Mouse (Mus musculus) lung, embryonic 16.5 days (tissue): ENCODE results near the gene Omg. TPM values are rescaled to one million over a fixed set of nuclear protein-coding genes. Genes with fewer than 3 reads are reported as not detected.

Source experiments
- ATAC-seq: fragments of 200-750 bp; cut with Nextera tagmentation; 2 replicates; pipeline ENCODE4 v1.8.0; 2017; ENCODE audit warnings: low read depth, mild to moderate bottlenecking, moderate library complexity
- H3K27ac ChIP-seq: fragments of 300-500 bp; sonication (generic); 2 replicates; pipeline ENCODE4 v1.5.1; 2014; ENCODE audit warnings: mild to moderate bottlenecking, control low read depth, low read length
- H3K27me3 ChIP-seq: fragments of 300-500 bp; sonication (generic); 2 replicates; pipeline ENCODE4 v1.6.1; 2014; ENCODE audit warnings: low read depth, low read length, mixed read lengths; ENCODE audit not compliant: control insufficient read depth, insufficient read depth
- H3K36me3 ChIP-seq: fragments of 300-500 bp; sonication (generic); 2 replicates; pipeline ENCODE4 v1.6.1; 2014; ENCODE audit warnings: low read length; ENCODE audit not compliant: control insufficient read depth, insufficient read depth
- H3K4me1 ChIP-seq: fragments of 300-500 bp; sonication (generic); replicated peaks from 2 replicates; pipeline ENCODE4 v1.6.1; 2014; ENCODE audit warnings: low read length, mixed read lengths; ENCODE audit not compliant: control insufficient read depth, insufficient read depth
- H3K4me2 ChIP-seq: fragments of 300-500 bp; sonication (generic); 2 replicates; pipeline ENCODE4 v1.6.1; 2014; ENCODE audit warnings: low read depth, low read length, control low read depth
- H3K4me3 ChIP-seq: fragments of 300-500 bp; sonication (generic); 2 replicates; pipeline ENCODE4 v1.5.1; 2014; ENCODE audit warnings: mild to moderate bottlenecking, low read length, control low read depth
- H3K9ac ChIP-seq: fragments of 300-500 bp; sonication (generic); 2 replicates; pipeline ENCODE4 v1.6.1; 2014; ENCODE audit warnings: low read length, control low read depth
- H3K9me3 ChIP-seq: fragments of 300-500 bp; sonication (generic); 2 replicates; pipeline ENCODE4 v1.6.1; 2016; ENCODE audit warnings: low read length; ENCODE audit not compliant: control insufficient read depth
- WGBS: fragments of 180-500 bp; shearing (Covaris S2); extraction: QIAGEN DNeasy Blood & Tissue Kit; methylation state at CpG from one replicate; pipeline ENCODE4 v1.1.7; 2014; 5-methylcytosine and 5-hydroxymethylcytosine counted together
- polyA plus RNA-seq: library from polyadenylated mRNA; unstranded; fragments of >200 nt; fragmentation: Nextera tagmentation; extraction: Ambion mirVana; gene quantifications from 2 replicates; pipeline ENCODE4 v1.2.1, GENCODE M21; 2015

Omg gene
- polyA plus RNA-seq, 1 experiment from 2014 or later, result 0.18 TPM

DNA sequence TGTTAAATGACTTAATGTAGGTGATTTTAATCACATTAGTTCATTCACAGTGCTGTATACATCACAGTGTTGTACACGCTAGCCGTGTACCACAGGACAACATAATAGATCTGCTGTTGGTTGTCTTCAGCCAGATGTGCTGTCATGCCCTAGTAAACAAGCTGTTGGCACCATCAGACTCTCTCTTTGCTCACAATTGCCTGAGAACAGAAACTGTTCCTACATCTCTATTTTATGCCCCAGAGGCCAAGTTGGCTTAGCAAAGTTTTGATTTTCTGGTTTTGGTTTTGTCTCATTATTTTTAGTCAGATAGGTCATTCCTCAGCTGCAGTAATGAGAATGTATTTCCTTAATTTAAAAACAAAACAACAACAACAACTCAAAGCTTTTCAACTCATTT, 25.9 kb upstream of the Omg start:
- Histone ChIP-seq H3K4me1 (peaks cover 8% of the 10 kb centered on the region), H3K36me3 (no peaks in the 10 kb centered on the region), H3K4me2 (no peak overlapping the region), H3K4me3 (no peak overlapping the region), H3K27ac (no peak overlapping the region), H3K27me3 (no peaks in the 10 kb centered on the region), H3K9ac (no peak overlapping the region), H3K9me3 (no peaks in the 10 kb centered on the region)
- WGBS, result 74% methylated on average over 2 of the region's 2 CpGs
- no peak for ATAC-seq

DNA sequence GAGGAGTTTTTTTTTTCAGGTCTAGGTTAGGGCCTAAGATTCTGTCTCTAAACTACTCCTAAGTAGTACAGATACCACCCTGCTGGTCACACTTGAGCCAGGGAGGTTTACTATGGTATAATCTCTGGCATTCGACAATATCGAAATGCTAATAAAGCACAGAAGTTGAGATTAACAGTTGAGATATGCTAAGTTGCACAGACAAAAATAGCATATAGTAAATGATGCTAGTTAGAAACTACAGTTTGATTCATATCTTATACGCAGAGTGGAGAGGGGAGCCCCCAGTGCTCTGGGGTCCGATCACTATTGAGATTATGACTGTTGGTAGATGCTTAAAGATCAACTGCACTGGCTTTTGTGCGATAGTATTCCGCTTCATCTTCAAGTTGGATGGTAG, 25.3 kb upstream of the Omg start:
- H3K4me1 ChIP-seq, result peaks cover 8% of the 10 kb centered on the region

DNA sequence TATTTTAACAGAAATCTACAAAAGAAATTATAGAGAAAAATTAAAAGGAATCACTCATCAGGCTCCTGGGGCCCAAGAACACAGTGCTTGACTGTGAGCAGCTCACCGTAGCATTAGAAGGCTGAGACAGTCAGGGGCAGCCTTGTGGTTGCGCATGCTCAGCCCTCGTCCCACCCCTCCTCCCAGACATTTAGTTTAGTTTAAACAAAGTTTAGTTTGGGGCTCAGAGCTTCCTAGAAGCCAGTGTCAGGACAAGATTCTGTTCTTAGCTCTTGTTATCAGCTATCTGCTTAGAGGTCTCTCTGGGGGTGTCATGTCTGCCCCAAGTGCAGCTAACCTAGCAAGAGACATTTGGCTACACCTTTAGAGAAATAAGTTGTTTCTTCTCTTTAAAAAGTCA, 24.7 kb upstream of the Omg start:
- Histone ChIP-seq H3K4me2 (no peak overlapping the region), H3K36me3 (no peaks in the 10 kb centered on the region), H3K4me3 (no peak overlapping the region), H3K9ac (no peak overlapping the region), H3K4me1 (0 out of 2 replicates have a peak, but pooled peaks cover 3% of the 10 kb centered on the region), H3K27ac (no peak overlapping the region), H3K27me3 (no peaks in the 10 kb centered on the region), H3K9me3 (no peaks in the 10 kb centered on the region)
- 84% methylated on average over 3 of the region's 3 CpGs for WGBS
- no peak for ATAC-seq

More for the DNA sequence above, 25.3 kb upstream of the Omg start:
- no peak overlapping the region for H3K9ac ChIP-seq
- no peaks in the 10 kb centered on the region for H3K27me3 ChIP-seq
- no peaks in the 10 kb centered on the region for H3K36me3 ChIP-seq
- 92% methylated on average over 6 of the region's 6 CpGs for WGBS
- ATAC-seq, result no peak
- no peak overlapping the region for H3K4me3 ChIP-seq
- H3K27ac ChIP-seq, result no peak overlapping the region
- no peaks in the 10 kb centered on the region for H3K9me3 ChIP-seq
- H3K4me2 ChIP-seq, result no peak overlapping the region

DNA sequence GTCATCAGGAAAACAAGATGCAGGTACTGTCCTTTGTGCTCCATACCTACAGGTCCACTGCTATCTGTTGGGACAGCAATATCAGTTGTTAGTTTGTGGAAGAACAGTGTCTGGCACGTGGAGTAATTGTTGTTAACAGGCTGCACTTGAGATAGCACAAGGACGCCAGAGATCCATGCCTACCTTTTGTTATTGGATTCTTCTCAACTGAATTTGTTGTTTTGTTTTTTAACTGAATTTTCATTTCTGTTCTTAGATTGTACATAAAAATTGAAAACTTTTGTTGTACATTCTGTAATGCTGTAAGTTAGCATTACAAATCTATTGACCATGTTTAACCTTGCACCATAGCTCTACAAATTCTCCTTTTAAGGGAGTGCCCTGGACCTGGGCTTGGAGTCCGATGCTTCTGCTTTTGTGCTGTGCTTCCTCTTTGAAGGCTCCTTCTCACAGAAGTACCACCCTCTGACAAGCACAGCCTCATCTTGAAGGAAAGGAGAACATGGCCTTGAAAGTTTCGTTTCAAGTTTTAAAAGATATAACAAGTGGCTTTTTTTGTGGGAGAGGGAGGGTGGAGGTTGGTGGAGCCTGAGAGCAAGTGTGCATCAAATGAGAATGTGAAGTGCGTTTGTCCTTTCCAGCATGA, 24.0 kb upstream of the Omg start:
- Histone ChIP-seq H3K4me1 (no peaks in the 10 kb centered on the region), H3K4me2 (no peak overlapping the region), H3K4me3 (no peak overlapping the region), H3K27me3 (no peaks in the 10 kb centered on the region), H3K9ac (no peak overlapping the region), H3K27ac (no peak overlapping the region), H3K9me3 (no peaks in the 10 kb centered on the region), H3K36me3 (no peaks in the 10 kb centered on the region)
- 81% methylated on average over 5 of the region's 5 CpGs for WGBS
- no peak for ATAC-seq

DNA sequence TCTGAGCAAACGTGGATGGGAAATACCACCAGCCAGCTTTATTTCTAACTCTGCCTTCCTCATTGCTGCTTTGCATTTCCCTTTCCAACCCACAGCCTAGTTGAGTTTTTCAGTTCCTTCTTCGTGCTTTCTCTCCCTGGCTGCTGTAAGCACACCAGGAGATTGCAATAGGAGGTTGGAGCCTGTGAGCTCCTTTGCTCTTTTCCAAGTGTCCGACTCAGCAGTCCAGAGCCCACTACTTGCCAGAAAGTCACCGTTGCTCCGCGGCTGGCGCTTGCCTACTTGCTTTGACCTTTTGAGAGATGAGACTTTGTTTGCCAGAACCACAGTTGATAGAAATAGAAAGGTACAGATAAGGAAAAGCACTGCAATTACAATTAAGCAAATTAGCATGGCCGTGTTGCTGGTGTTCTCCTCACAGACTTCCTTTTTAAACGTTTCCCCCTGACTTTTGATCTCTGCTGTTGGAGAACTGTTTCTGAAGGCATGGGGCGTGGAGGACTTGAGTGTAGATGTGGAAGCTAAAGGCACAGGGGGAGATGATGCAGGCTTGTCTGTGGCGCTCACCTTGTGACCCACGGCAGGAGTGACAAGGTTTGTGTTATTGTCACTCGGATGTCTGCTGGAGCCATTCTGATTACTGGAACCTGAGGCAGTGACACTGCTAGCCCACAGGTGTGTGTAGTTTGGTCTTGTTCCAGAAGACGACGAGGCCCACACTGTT, 23.3 kb upstream of the Omg start:
- no peak overlapping the region for H3K9ac ChIP-seq
- H3K27ac ChIP-seq, result no peak overlapping the region
- no peaks in the 10 kb centered on the region for H3K9me3 ChIP-seq
- H3K4me1 ChIP-seq, result no peaks in the 10 kb centered on the region
- WGBS, result 67% methylated on average over 15 of the region's 15 CpGs
- H3K27me3 ChIP-seq, result no peaks in the 10 kb centered on the region
- H3K4me2 ChIP-seq, result no peak overlapping the region
- no peak for ATAC-seq
- no peak overlapping the region for H3K4me3 ChIP-seq
- H3K36me3 ChIP-seq, result no peaks in the 10 kb centered on the region

DNA sequence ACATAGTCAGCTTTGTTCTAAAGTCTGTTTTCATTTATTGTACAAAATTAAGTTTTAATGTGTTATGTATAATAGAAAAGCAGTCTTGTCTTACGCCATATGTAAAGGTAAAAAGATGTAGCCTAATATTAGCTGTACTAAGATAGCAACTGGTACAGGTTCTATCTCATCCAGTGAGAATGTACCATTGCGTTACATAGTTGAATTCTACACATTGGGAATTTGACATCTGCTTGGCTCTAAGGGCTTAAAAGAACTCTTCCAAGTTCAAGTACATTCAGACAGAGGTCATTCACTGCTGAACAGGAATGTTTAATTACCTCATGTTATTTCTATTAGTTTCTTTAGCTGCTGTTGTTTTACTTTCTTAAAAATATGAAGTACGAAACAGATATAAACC, 22.7 kb upstream of the Omg start:
- WGBS, result 85% methylated on average over 3 of the region's 3 CpGs
- ATAC-seq, result no peak
- Histone ChIP-seq H3K27ac (no peak overlapping the region), H3K9me3 (no peaks in the 10 kb centered on the region), H3K9ac (no peak overlapping the region), H3K4me1 (no peaks in the 10 kb centered on the region), H3K27me3 (no peaks in the 10 kb centered on the region), H3K36me3 (no peaks in the 10 kb centered on the region), H3K4me3 (no peak overlapping the region), H3K4me2 (no peak overlapping the region)

DNA sequence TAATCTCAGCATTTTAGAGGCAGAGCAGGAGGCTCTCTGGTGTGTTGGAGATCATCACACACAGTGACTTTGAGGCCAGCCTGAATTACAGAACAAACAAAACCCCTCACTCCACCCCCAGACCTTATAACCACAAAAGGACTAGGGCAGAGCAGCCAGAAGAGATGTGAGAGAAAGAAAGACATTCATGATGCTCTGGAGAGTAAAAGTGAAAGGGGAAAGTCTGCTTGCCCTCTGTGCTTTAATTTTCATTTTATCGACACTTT, 20.4 kb upstream of the Omg start:
- no peaks in the 10 kb centered on the region for H3K9me3 ChIP-seq
- no peaks in the 10 kb centered on the region for H3K27me3 ChIP-seq
- no peak overlapping the region for H3K27ac ChIP-seq
- no peak for ATAC-seq
- no peak overlapping the region for H3K4me2 ChIP-seq
- H3K4me3 ChIP-seq, result no peak overlapping the region
- H3K4me1 ChIP-seq, result no peaks in the 10 kb centered on the region
- 83% methylated on average over 1 of the region's 1 CpGs for WGBS
- no peak overlapping the region for H3K9ac ChIP-seq
- H3K36me3 ChIP-seq, result no peaks in the 10 kb centered on the region

DNA sequence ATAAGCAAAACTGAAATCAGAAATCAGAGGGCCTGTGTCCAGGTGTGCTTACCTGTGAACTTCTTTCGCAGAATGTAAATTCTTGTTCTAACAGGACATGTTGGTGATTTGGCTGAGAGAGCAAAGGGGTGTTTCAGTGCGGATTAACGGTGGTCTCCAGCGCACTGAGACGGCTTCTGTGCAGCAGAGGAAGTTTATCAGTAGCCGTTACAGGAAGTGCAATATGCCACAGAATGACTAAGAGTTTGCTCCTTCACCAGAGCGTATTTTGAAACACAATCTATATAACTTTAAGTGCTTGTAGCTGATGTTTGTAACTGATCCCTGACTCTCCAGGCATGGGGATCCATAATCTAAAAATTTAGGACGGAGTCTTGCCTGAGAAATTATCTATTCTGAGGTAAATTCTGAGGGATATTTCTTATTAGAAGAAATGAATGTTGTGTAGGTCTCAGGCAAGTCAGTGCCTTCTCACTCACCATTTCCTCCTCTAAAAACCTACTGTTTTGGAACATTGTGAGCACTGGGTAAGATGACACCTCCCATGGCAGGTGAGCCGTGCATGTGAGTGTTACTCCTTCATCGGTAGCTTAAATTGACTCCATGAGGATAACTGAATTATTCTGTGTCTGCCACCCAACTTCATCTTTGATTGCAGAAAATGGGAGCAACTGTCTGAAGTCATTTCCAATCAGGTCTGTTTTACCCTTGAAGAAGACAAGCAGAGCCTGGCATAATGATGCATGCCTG, 19.9 kb upstream of the Omg start, which contains the start of gene Evi2b:
Gene Evi2b, minus strand, starts transcription at position 203 of the 750 bp plus-strand sequence.
- no peaks in the 10 kb centered on the region for H3K9me3 ChIP-seq
- no peaks in the 10 kb centered on the region for H3K4me1 ChIP-seq
- no peak for ATAC-seq
- 63% methylated on average over 10 of the region's 10 CpGs for WGBS
- no peak within 1 kb of the TSS for H3K27ac ChIP-seq
- H3K9ac ChIP-seq, result no peak within 1 kb of the TSS
- no peaks in the 10 kb centered on the region for H3K27me3 ChIP-seq
- H3K36me3 ChIP-seq, result no peaks in the 10 kb centered on the region
- no peak within 1 kb of the TSS for H3K4me2 ChIP-seq
- H3K4me3 ChIP-seq, result no peak within 1 kb of the TSS

DNA sequence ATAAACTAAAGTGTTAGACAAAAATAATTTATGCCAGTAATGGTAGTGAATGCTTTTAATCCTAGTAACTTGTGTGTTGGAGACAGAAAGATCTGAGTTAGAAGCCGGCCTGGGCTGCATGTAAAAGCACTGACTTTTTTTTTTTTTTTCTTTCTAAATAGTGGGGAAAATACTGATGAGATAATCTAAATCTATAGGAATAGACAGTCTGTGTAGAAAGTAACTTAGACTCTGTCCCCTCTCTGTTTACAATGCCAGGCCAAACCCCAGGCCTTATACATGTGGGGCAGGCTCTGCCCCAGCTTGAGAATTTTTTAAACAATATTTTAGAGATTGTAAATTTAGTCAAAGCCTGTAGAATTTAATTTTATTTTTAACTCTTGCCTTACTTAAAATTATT, 19.1 kb upstream of the Omg start:
- Histone ChIP-seq H3K27ac (no peak overlapping the region), H3K27me3 (no peaks in the 10 kb centered on the region), H3K4me1 (no peaks in the 10 kb centered on the region), H3K4me2 (no peak overlapping the region), H3K9me3 (no peaks in the 10 kb centered on the region), H3K36me3 (no peaks in the 10 kb centered on the region), H3K4me3 (no peak overlapping the region), H3K9ac (no peak overlapping the region)
- no peak for ATAC-seq
- WGBS, result 77% methylated on average over 1 of the region's 1 CpGs
